Mouse (Mus musculus) induced T-regulatory cell, adult 2 months (primary cell): ENCODE measurements around the gene Klrc3.
"Not testable (repeated sequence)": the region's sequence is repeated elsewhere in the genome, so short reads cannot be mapped to it uniquely, and the experiment has no call there.

Source experiments
- DNase-seq: peaks from one replicate; pipeline ENCODE4 v3.0.0-alpha.2; 2012; ENCODE audit warnings: low read depth

Klrc3 gene

GRCm38 (mm10) chr6:129643237-129643636, at the start of gene Klrc3:
Gene Klrc3 (minus strand): TSS chr6:129643337.
- not testable (repeated sequence) for DNase-seq

GRCm38 (mm10) chr6:129691436-129691835, 48.3 kb upstream of the Klrc3 start:
- not testable (repeated sequence) for DNase-seq

DNA sequence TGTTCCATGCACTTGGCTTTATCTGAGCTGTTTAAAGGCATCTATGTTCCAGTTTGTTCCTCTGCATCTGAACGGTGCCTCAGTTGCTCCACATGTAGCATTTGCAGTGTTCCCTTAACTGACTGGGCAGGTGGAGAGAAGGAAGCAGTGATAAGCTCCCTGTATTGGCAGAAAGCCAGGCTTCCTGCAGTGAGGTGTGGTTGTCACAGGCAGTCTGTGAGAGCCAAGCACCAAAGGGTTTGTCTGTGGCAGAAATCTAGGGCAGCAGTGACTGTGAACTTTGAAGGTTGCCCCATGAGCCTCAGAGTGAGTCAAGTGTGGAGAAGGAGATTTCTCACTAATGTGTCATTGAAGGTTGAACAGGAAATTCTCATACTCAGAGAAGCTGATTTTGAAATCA, 37.2 kb upstream of the Klrc3 start:
- DNase-seq = peak; percentile 40

GRCm38 (mm10) chr6:129678873-129679272, 35.7 kb upstream of the Klrc3 start, which contains the start of gene Klrc1:
Gene Klrc1 (minus strand): TSS chr6:129678973.
- DNase-seq = no peak

DNA sequence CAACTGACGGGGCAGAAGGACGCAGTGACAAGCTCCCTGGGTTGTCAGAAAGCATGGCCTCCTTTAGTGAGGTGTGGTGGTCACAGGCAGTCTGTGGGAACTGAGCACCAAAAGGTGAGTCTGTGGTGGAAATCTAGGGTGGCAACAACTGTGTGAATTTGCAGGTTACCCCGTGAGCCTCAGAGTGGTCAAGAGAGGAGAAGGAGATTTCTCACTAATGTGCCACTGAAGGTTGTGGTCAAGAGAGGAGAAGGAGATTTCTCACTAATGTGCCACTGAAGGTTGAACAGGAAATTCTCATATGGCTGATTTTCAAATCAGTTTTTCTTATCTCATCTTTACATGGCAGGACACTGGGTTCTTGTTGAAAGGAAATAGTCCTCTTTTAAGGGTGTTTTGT, 18.2 kb upstream of the Klrc3 start:
- DNase-seq = not testable (repeated sequence)

GRCm38 (mm10) chr6:129660589-129660988, 17.5 kb upstream of the Klrc3 start, which contains the start of gene Klrc2:
Gene Klrc2 (minus strand): TSS chr6:129660689.
- not testable (repeated sequence) for DNase-seq

DNA sequence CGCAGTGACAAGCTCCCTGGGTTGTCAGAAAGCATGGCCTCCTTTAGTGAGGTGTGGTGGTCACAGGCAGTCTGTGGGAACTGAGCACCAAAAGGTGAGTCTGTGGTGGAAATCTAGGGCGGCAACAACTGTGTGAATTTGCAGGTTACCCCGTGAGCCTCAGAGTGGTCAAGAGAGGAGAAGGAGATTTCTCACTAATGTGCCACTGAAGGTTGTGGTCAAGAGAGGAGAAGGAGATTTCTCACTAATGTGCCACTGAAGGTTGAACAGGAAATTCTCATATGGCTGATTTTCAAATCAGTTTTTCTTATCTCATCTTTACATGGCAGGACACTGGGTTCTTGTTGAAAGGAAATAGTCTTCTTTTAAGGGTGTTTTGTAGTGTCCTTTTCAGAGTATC, 917 bp upstream of the Klrc3 start:
- not testable (repeated sequence) for DNase-seq

DNA sequence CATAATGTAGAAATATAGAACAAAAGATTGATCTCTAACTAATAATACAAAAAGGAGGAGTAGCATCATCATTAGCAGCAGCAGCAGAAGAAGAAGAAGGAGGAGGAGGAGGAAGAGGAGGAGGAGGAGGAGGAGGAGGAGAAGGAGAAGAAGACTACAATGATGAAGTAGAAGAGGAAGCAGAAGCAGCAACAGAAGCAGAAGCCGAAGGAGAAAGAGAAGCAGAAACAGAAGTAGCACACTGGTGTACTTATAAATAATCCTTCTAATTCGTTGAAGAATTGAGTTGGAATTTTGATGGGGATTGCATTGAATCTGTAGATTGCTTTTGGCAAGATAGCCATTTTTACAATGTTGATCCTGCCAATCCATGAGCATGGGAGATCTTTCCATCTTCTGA, 12.1 kb downstream of the Klrc3 start:
- DNase-seq = not testable (repeated sequence)

GRCm38 (mm10) chr6:129623735-129624134, 19.4 kb downstream of the Klrc3 start, which contains the start of gene Klrk1:
Gene Klrk1 (minus strand): TSS chr6:129623864.
- DNase-seq = no peak

DNA sequence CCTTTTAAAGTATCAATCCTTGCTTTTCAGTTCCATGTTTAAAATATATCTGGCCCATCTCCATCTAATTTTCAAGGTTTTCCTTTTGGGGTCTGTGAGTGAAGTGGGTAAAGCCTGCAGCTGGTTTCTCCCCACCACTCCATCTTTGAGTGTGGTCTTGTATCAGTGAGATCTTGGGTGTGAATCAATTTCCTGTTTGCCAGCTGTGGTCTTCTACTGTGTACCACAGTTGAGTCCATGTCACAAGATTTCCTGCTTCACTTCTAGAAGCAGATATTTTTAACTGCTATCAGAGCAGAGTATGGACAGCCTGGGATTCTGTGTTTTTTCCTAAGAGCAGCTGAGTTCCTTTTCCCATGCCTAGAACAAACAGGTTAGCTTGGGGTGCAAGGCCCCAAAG, 34.8 kb downstream of the Klrc3 start:
- peak; percentile 53 for DNase-seq

DNA sequence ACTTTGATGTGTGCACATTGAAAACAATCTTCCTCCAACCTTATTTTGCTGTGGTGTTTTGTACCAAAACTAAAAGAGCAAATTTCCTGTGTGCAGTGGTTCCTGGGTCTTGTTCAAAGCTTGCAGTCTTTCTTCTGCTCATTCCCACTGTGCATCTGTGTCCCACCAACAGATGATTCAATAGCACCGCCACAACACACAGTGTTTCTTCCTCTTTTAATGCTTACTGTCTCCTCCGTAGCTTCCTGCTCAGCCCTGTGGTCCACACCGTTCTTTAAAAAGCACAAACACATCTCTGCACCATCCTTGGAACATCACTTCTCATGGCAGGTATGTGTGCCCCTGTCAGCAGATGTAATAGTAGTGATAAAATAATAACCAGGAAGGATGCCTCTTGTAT, 51.6 kb downstream of the Klrc3 start, which contains the start of gene Klrd1:
TSS of gene Klrd1 (plus strand) at position 275 of the 400 bp plus-strand sequence.
- no peak for DNase-seq
